Mouse (Mus musculus) E14TG2a.4 (cell line): ENCODE results near the gene Slc10a1.
"Not testable (repeated sequence)": the region's sequence is repeated elsewhere in the genome, so short reads cannot be mapped to it uniquely, and the experiment has no call there.

ENCODE experiments used
- H3K27me3 ChIP-seq: 2 replicates; pipeline ENCODE4 v1.6.1; 2014; ENCODE audit warnings: low read length, control low read depth; ENCODE audit not compliant: insufficient read depth
- H3K36me3 ChIP-seq: 2 replicates; pipeline ENCODE4 v1.6.1; 2014; ENCODE audit warnings: low read length, control low read depth; ENCODE audit not compliant: insufficient read depth
- H3K4me1 ChIP-seq: replicated peaks from 2 replicates; pipeline ENCODE4 v1.6.1; 2014; ENCODE audit warnings: low read depth, low read length, control low read depth
- H3K4me3 ChIP-seq: replicated peaks from 2 replicates; pipeline ENCODE4 v1.5.1; 2014; ENCODE audit warnings: mild to moderate bottlenecking, low read length
- H3K9me3 ChIP-seq: 2 replicates; pipeline ENCODE4 v1.6.1; 2014; ENCODE audit warnings: low read length, control low read depth
- CTCF ChIP-seq: conservative IDR thresholded peaks from 2 replicates; pipeline ENCODE4 v1.5.1; 2014; ENCODE audit warnings: low read length
- NANOG ChIP-seq: IDR thresholded peaks from 2 replicates; pipeline ENCODE4 v1.6.1; 2014; ENCODE audit warnings: borderline replicate concordance, low read length, mixed read lengths
- POU5F1 ChIP-seq: IDR thresholded peaks from 2 replicates; pipeline ENCODE4 v1.6.1; 2014; ENCODE audit warnings: low read length, borderline replicate concordance

Gene Slc10a1

DNA sequence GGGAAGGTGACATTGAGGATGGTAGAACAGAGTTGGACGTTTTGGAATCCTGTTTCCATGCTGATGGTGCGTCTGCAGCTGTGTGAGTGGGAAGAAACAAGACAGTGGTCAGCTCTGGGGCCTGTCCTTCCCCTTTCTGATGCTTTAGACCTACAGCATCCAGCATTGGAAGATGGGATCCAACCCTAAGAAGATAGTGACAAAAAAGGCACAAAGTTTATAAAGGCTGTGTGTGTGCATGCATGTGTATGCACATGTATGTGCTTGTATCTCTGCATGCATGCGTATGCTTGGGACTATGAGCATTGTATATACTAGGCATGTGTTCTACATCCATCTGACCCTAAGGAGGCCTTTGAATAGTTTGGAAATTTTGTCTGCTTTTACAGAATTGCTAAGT, 12.5 kb downstream of the Slc10a1 start:
- peaks cover 97% of the 10 kb centered on the region for H3K36me3 ChIP-seq
- no peak overlapping the region for H3K4me3 ChIP-seq
- peaks cover 63% of the 10 kb centered on the region for H3K4me1 ChIP-seq
- H3K9me3 ChIP-seq = no peaks in the 10 kb centered on the region
- H3K27me3 ChIP-seq = no peaks in the 10 kb centered on the region
- TF ChIP-seq POU5F1 (no peak), NANOG (no peak), CTCF (no peak)

DNA sequence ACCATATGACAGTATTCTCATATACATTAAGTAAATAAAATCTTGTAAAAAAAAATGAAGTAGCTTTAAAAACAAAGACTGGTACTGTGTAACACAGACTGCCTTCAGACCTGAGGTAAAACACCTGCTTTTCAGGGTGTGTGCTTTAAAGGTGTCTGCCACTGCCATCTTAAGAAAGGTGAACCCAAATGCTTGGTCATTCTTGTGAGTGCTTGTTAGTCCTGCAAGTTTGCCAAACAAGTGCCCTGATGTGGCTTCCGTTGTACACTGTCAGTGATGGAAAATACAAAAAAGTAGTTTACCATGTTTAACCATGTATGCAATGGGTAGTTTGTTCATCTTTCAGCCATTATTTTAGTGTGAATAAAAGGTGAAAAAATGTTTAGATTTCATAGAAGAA, 16.0 kb downstream of the Slc10a1 start:
- TF ChIP-seq NANOG = no peak
- TF ChIP-seq POU5F1 = no peak
- no peak for TF ChIP-seq CTCF
- Histone ChIP-seq H3K4me3 (0 out of 2 replicates have a peak overlapping the region, but pooled peaks have one; percentile 20), H3K27me3 (no peaks in the 10 kb centered on the region), H3K4me1 (peaks cover 77% of the 10 kb centered on the region), H3K36me3 (peaks cover 97% of the 10 kb centered on the region), H3K9me3 (no peaks in the 10 kb centered on the region)

DNA sequence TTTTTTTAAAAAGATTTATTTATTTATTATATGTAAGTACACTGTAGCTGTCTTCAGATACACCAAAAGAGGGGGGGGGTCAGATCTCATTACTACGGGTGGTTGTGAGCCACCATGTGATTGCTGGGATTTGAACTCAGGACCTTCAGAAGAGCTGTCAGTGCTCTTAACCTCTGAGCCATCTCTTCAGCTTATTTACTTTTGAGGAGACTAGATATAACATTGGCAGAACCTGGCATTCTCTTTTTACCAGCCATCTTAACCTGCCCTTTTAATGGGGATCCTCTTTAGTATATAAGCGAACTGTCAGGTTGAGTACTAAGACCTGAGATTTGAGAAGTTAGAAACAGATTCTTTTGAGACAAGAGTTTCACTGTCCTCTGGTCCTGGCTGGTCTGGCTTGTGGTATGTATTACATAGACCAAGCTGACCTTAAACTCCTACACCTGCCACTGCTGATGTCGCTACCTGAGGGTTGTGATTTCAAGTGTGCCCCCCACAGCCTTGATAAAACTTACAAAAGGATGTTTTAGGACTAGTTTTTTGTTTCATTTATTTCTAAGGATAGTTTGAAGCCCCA, 16.8 kb downstream of the Slc10a1 start:
- Histone ChIP-seq H3K36me3 (peaks cover 97% of the 10 kb centered on the region), H3K4me1 (peaks cover 81% of the 10 kb centered on the region), H3K4me3 (0 out of 2 replicates have a peak overlapping the region, but pooled peaks have one; percentile 20), H3K27me3 (no peaks in the 10 kb centered on the region), H3K9me3 (no peaks in the 10 kb centered on the region)
- TF ChIP-seq POU5F1 = no peak
- no peak for TF ChIP-seq CTCF
- no peak for TF ChIP-seq NANOG

DNA sequence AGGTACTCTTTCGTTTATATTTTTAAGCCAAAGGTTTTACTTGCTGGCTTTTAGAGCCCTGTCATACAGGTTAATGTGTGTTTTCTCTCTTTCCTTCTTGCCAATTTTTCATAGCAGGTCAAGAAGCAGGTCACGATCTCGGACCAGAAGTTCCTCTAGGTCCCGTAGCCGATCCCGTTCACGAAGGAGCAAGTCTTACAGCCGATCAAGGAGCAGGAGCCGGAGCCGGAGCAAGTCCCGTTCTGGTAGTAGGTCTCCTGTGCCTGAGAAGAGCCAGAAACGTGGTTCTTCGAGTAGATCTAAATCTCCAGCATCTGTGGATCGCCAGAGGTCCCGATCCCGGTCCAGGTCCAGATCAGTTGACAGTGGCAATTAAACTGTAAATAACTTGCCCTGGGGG, 18.9 kb downstream of the Slc10a1 start:
- not testable (repeated sequence) for H3K9me3 ChIP-seq, H3K27me3 ChIP-seq
- H3K4me1 ChIP-seq = peaks cover 69% of the 10 kb centered on the region
- peaks cover 82% of the 10 kb centered on the region for H3K36me3 ChIP-seq
- H3K4me3 ChIP-seq = peak overlapping the region; percentile 94

DNA sequence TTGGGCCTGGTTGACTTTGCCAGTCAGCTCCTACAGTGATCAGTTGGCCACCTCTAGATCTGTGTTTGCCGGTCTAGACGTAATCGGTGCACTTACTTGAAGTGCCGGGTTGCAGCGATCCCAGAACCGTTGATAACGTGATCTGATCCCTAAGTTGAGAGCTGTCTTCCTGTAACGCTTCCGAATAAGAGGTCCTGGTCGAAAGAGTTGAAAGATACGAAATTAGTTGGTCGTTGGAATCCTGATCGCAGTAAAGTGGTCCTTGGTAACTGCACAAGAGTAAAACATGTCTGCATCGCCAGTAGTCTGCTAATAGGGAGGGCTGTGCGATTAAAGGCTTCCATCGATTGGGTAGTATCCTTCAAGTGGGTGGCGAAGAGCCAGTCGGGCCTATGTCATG, 20.3 kb downstream of the Slc10a1 start:
- TF ChIP-seq CTCF (no peak), POU5F1 (no peak), NANOG (no peak)
- Histone ChIP-seq H3K4me1 (peaks cover 64% of the 10 kb centered on the region), H3K9me3 (no peaks in the 10 kb centered on the region), H3K27me3 (no peaks in the 10 kb centered on the region), H3K4me3 (peak overlapping the region; percentile 94), H3K36me3 (peaks cover 68% of the 10 kb centered on the region)

DNA sequence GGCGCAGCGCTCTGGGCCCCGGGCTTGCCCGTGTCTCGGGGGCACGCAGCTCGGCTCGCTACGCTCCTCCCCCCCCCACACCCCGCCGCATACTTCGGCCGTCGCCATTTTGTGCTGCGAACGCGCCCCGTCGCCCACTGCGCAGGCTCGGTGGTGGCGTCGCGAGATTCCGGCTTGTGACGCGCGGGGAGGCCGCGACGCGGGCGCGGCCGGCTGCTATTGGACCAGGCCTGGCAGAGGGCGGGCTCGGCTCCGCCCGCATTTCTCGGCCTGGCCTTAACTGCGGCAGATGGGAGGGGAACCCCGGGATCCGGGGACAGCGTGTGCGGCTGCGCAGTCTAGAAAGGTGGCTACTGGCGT, 22.5 kb downstream of the Slc10a1 start:
- peak overlapping the region; percentile 94 for H3K4me3 ChIP-seq

DNA sequence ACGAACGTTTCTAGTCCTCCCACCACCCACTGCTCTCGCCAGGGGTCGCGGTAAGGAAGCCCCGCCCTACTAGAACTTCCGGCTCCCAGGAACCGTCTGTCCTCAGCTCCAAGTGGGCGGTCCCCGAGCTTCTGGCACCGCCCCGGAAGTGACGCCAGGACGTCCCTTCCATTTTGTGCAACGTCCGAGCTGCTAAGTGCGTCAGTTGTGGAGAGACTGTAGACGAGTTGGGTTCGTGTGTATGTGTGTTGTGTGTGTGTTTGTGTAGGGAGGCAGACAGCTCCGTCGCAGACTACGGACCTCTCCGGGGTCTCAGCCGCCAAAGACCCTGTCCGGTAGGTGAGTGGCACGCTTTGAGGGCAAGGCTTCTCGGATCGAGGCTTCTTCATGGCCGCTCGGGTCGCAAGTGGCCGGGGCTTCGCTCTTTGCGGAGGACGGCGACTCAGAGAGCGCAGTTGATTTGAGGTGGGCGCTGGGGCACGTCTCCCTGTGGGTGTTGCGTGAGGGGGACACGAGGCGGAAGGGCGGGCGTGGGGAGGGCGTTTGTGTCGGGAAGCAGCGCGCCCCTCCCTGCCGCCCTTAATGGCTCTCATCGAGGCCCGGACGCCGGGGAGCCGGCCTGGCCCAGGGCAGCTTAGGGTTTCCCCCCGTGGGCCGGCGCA, 23.0 kb downstream of the Slc10a1 start, which contains the start of gene Srsf5:
Srsf5 (plus strand) TSS at position 171 of the 662 bp plus-strand sequence.
- H3K36me3 ChIP-seq = peaks cover 40% of the 10 kb centered on the region
- H3K9me3 ChIP-seq = peaks cover 3% of the 10 kb centered on the region; the same call in 1 of the 2 replicates
- TF ChIP-seq POU5F1 = no peak
- H3K4me1 ChIP-seq = peaks cover 42% of the 10 kb centered on the region
- no peaks in the 10 kb centered on the region for H3K27me3 ChIP-seq
- H3K4me3 ChIP-seq = peak within 1 kb of the TSS; percentile 94

More for the DNA sequence above, 22.5 kb downstream of the Slc10a1 start:
- Histone ChIP-seq H3K36me3 (peaks cover 46% of the 10 kb centered on the region), H3K27me3 (no peaks in the 10 kb centered on the region), H3K4me1 (peaks cover 47% of the 10 kb centered on the region), H3K9me3 (peaks cover 3% of the 10 kb centered on the region; the same call in 1 of the 2 replicates)
- TF ChIP-seq NANOG (no peak), CTCF (no peak)

DNA sequence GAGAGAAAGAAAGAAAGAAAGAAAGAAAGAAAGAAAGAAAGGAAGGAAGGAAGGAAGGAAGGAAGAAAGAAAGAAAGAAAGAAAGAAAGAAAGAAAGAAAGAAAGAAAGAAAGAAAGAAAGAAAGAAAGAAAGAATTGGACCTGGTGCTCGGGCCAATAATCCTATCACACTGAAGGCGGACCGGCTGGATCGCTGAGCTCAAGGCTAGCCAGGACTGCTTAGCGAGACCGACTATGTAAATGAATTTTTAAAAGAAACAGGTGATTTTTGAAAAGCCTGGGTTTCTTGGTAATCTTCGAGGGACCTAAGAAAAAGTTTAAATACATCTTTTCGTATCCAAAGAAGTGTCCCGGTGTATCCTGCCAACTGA, 23.6 kb downstream of the Slc10a1 start:
- not testable (repeated sequence) for H3K9me3 ChIP-seq, H3K27me3 ChIP-seq
- peaks cover 39% of the 10 kb centered on the region for H3K4me1 ChIP-seq
- H3K4me3 ChIP-seq = peak overlapping the region; percentile 94
- peaks cover 37% of the 10 kb centered on the region for H3K36me3 ChIP-seq

DNA sequence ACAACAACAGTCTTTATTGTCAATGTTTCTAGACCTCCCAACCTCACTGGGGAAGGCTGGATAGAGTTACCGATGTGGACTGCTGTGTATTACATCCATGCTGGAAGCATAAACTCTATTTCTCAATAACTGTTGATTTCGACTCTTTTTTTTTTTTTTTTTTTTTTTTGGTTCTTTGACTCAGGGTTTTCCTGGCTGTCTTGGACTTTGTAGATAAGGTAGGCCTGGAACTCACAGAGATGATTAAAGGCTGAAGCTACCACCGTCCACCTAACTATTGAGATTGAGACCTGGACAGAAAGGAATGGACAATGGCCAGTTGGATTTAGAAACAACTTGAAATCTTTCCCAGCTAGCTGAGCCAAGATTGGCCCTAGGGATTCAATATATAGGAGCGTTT, 24.3 kb downstream of the Slc10a1 start:
- Histone ChIP-seq H3K4me1 (peaks cover 35% of the 10 kb centered on the region), H3K36me3 (peaks cover 29% of the 10 kb centered on the region), H3K27me3 (no peaks in the 10 kb centered on the region), H3K9me3 (peaks cover 3% of the 10 kb centered on the region; the same call in 1 of the 2 replicates), H3K4me3 (peak overlapping the region; percentile 94)
- TF ChIP-seq NANOG (no peak), POU5F1 (no peak), CTCF (no peak)
